Mouse (Mus musculus): ENCODE results near the gene Fndc1. TPM values are rescaled to one million over a fixed set of nuclear protein-coding genes. Genes with fewer than 3 reads are reported as not detected.
A peak's percentile ranks its signal among the peaks of the same experiment; 100 is the strongest.

Fndc1 gene
- total RNA-seq (2022), result 1 to 10 TPM; 4.4 to 7.5 (median 5.8) TPM

DNA sequence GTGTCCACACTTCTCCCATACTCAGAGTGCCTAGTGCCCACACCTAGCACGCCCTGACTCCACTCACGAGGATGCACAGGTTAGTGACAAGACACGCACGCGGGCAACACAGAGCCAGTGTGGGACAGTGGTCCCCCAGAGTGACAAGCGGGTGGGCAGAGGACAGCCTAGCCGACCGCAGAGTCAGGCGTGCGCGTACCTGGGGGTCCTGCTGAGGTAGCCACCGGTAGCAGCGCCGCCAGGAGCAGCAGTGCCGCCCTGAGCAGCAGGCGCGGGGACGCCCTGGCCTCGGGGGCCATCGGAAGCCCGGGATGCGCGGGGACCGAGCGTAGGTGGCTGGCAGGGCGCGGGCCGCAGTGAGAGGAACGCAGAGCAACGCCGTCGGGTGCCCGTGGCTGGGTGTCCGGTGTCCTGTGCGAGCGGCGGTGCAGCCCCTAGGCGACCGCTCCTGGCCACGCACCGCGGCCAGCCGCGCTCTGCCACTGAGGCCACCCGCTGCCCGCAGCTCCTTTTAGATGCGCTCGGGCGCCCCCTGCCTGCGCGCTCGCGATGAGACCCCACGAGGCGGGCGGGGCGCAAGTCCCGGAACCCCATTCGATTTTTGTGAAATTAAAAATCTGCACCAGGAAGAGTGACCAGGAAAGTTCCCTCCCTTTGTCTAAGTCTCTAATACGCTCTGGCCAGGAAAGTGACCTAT is at the start of gene Fndc1:
Fndc1 (minus strand) TSS at position 484 of the 697 bp plus-strand sequence.
- DNase-seq, result peak; percentile 15

DNA sequence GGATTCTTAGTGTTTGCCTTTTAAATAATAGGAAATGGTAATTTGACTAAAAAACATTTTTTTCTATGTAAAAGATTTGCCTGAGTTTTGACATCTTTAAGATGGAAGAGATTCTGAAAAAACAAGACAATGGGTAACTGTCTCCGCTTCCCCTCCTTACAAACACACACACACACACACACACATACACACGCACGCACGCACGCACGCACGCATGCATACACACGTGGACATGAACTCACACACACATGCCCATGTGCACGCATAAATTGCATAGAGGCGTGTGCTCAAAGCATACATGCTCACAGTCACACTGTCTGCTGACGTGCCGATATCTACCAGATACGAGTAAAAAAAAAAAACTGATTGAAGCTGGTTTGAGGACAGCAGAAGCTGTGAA is 49.4 kb upstream of the Fndc1 start:
- no peak for DNase-seq

DNA sequence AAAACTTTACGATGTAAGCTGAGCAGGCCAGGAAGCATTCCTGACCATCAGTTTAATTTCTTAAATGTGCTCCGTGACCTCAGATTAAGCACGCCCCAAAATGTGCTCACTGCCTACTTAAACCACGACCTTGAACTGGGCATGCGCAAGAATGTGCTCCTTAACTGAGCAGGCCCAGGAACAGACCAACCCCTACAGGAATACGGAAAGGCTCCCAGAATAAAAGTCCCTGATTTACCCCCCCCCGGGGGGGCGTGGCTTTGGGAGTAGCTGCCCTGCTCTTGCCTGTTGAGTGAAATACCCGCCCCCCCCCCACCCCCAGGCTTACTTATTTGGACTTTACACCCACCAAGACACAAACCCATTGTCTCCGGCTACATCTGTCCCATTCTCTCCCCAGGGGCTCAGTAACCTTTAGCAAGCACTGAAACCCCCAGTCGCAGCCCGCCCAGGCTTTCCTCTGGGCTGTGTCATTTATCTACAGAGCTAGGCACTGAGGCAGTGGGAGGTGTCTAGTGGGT is 48.9 kb upstream of the Fndc1 start:
- DNase-seq, result peak; percentile 52

DNA sequence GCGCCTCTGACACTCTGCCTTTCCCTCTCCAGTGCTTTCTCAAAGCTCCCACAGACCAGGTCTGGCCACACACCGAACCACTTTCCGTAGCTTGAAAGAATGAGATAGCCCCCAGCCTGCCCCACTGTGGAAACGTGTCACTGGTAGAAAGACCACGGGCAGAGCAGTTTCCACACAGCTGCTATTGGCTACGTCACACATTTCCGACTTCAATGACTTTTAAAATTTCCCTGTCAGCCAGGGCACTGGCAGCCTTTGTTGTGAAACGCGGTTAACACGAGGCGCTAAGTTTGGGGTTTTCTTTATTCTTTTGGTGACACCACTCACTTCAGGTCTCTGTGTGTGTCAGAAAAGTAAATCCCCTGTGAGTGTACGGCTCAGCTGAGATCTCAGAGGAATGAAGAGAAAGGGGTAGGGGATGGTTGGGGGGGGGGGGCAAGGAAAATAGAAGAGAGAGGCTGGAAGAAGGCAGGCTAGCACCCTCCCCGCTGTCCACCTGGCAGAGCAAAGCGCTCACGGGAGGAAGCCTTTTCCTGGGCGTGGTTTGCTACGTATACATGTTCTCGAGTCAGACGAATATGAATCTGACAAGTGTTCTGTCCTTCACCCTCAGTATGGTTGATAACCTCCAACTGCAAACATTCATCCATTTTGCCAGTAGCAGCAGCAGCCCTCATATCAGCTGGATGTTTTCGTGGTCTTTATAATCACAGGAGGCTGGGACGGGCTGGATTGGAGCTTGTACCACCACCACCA is 47.9 kb upstream of the Fndc1 start:
- DNase-seq, result no peak

DNA sequence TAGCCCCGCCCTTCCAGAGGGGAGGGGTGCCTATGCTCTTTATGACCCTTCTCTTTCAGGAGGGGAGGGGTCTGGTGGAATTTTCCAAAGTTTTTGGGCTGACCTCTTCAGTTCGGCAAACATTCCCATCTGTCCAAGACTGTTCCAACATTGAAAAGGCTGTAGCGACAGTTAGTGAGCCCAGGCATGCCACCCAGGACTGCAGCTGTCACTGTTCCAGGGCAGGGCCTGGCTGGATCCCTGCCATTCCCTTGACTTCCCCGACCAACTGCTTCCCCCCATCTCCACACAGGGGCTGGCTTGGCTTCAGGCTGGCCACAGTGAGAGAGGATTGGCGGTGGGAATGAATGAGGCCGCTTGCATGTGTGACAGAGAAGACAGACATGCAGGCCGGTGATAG is 46.3 kb upstream of the Fndc1 start:
- no peak for DNase-seq

DNA sequence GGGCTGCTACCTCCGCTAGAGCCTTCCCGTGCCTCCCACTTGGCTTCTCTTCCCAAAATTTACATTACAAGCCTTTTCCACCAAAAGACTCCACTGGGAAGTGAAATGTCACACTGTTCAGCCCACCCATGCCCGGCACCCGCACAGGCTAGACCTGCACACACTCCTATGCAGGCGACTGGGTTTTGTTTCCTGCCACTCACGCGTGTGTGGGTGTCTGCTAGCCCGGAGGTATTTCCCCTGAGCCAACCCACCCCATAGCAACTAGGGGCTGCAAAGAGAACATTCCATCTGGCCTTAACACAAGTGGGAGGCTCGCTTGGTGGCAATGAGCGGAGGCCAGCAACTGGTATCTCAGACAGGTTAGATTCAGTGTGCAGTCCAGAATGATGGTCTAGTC is 44.7 kb upstream of the Fndc1 start:
- no peak for DNase-seq

DNA sequence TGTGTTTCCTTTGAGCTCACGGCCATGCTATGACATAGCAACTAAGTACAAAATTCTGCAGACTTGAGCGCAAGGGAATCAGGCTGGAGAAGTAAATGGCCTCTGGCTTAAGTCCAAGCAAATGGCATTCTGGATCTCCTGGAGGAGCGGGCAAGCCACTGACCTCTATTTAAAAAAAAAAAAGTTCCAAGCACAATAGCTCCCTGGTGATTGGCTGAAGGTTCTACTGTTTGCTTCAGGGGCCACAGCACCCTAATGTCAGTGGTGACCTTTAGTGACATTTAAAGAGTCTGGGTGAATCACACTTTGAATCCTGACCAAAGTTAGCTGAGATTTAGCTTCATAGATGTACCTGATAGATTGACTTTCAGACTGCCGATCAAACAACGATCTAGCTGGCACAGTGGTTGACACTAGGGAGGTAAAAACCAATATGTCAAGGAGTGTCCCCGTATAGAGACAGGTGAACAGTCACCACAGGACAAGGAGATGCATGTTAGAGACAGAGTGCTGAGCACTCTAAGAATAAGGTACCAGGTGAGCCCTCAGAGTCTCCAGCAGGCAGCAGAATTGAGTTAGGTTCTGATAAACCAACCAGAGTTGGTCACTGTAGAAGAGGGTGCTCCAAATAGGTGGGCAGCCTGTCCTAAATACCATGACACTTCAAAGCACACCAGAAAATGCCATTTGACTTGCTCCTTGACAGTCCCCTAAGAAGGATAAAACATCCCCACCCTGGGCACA is 43.9 kb upstream of the Fndc1 start:
- DNase-seq, result no peak

DNA sequence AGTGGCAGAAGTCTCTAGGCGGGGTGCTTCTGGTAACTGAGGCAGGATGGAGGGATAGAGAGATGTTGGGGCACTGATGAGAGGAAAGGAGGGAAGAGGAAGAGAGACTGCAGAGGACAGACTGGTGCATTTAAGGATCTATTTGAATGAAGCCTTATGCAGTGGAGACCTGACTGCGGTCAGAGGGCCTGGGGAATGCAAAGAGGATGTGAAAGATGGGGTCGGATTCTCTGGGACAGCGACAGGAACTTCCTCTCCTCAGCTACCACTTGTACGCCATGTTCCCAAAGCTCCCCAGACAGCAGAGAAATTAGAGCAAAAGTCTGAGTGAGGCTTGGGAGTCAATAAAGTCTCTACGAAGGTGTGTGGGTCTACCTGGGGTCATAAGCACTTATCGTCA is 42.0 kb upstream of the Fndc1 start:
- DNase-seq, result no peak

DNA sequence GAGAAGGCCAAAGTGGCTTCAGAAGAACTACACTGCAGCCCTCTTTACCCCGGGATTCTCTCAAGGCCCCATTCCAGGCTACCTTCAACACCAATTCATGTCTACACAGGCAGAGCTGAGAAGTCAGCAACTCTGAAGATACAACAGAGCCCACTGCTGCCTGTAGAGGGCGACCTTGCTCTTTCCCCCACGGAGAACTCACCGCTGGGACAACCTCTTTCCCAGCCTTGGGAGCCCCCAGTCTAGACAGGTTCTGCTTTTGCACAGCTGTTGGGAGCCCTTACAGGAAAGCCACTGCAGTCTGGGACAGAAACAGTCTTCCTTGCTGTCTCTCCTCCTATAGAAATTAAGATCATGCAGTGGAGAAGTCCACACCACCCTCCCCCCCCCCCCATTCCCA is 41.5 kb upstream of the Fndc1 start:
- peak; percentile 50 for DNase-seq

DNA sequence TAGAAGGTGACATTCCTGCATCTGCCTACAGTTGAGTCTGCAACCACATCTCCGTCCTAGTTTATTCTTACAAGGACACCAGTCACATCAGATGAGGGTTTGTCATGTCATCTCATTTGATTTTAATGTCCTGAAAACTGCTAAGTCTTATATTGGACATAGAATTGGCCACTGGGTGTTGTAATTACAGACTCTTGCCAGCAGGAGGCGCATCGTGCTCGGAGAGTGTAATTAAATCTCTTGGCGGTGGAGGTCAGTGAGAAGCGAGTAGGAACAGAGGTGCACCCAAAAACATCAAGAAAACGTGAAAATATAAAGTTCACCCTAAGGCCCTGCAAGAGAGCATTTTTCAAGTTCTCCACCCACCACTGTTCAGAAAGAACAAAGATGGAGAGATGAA is 37.6 kb upstream of the Fndc1 start:
- no peak for DNase-seq

DNA sequence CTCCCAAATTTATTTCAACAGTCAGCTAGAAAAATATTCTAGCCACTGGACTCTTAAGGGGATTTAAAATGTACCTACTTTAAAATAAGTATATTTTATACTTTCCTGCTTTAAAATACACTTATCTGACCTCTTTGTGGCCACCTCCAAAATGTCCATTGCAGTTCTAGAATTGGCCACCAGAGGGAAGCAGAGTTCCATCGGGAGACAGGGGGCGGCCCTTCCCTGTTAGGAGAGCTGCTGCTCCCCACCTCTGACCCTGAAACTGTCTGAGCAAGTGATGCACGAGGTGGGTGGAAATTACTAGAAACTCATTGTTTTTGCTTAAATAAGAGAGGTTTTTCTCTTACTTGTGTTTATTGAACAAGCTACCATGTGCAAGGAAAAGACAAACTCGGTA is 36.6 kb upstream of the Fndc1 start:
- no peak for DNase-seq

DNA sequence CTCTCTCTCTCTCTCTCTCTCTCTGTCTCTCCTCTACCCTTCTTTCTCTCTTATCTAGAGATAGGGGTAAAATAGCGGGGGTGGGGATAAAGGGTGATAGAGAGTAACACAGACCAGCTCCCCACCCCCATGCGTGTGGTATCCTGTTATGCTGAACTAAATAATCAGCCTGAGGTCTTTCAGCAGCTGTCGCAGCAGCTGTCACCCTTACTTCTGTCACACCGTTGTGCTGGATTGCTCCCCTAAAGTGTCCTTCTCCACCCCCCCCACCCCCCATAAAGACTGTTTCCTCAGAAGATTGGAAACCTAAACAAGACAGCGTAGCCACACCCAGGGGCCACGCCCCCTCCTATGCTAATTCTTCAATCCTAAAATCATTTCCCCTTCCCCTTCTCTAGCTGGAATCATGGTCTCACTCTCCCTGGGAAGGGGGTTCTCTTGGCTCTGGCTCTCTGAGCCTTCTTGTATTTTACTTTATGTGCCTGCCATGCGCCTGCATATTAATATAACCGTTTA is 33.8 kb upstream of the Fndc1 start:
- no peak for DNase-seq

DNA sequence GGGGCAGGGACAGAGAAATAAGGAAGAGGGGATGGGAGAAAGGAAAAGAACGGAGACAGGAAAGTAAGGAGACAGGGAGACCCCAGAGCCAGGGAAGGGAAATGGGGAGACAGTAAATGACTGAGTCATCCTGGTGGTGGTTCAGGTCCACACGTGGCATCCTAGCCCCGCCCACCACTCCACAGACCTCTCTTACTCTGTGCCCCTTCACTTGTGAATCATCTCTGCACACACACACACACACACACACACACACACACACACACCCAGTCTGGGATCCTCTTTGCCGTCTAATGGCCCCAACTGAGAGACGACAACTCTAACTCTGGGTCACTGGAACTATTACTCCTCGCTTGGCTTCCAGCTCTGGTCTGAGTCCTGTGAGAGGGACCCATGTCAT is 30.6 kb upstream of the Fndc1 start:
- DNase-seq, result no peak

DNA sequence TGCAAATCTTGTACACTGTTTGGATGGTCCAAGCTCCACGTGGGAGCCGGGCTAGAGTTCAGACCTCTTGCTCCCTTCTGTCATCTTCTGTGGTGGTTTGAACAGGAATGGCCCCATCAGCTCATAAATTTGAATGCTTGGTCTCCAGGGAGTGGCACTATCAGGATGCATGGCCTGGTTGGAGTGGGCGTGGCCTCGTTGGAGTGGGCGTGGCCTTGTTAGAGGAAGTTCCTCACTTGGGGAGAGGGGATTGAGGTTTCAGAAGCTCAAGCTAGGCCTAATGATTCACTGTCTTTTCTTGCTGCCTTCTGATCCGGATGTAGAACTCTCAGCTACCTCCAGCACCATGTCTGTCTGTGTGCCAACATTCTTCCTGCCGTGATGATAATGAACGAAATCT is 28.7 kb upstream of the Fndc1 start:
- no peak for DNase-seq

DNA sequence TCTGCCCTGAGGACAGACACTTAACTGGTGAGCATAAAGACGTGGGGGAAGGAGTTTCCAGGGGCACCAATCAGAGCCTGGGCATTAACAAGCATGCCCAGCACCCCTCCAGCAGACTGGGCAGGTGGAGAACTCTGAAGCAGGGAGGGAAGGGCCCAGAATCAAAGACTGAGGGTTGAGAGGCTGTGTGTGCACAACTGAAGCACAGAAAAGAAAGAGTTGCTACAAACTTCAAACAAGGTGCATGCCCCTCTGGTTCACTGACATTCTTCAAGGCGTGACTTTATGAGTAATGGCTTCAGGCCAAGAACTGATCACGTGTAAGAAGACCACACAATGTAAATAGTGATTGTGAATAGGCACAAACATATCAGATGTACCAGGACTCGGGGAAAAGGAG is 24.9 kb upstream of the Fndc1 start:
- DNase-seq, result no peak

DNA sequence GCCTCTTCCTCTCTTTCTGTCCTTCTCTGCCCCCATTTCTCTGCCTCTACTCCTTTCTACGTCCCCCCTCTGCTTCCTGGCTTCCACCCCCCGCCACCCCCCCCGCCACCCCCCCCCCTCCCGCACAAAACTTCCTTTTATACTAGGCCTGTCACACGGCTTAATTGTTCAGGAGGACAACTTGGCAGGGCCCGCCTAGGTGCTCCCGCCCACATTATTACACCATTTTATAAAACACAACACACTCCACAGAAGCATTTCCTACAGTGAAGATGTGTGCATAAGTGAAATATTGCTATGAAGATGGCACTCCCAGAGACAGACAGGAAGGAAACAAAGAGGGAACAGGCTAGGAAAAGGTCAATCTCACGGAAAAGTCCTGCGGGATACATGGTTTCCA is 24.4 kb upstream of the Fndc1 start:
- no peak for DNase-seq

DNA sequence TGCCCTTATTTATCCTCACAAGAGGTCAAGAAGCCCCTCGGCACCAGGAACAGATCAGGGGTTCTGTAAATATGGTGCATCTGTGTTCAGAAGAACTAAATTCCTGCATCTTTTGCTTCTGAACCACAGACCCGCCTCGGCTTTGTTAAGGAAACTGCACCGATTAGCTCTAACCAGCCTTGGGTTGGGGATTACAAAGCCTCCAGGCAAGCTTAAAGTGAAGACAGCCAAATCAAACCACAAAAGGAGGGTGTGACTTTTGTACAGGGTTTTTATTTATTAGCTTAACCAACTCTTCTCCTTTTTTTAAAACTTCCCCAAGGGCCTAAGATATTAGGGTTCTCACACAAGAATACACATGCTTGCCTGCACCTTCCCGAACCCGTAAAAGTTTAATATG is 23.1 kb upstream of the Fndc1 start:
- DNase-seq, result no peak

DNA sequence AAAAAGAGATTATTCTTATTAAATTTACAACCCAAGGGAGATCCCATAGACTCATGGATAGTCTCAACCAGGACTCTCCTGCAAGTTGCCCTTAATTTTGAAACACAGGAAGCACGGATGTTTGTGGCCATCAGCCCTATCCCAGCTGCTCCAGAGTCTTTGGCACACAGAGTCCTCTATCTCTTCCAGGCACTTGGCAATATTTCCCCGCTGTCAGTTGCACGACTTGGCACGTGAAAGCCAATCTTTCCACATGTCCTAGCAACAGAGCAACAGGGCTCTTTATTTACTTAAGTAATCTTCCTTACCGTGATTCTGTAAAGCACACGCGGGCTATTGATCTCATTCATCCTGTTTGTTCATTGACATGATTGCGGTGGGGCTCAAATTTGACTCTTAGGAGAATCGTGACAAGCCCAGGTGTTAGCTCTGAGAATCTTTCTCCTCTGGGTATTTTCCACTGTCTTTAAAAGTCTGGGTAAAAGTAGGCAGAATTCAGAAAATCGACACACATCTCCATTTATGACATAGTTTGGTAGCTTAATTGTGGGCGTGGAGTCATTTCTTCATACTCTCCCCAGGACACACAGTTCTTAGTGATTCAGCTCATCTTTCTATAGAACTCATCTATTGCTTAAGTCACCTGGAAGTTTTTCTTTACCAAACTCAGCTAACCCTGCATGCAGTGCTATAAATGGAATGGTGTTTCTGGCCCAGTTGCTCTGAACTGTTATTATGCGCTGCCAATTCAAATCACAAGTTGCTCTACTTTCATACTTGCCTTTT is 13.6 kb upstream of the Fndc1 start:
- no peak for DNase-seq

DNA sequence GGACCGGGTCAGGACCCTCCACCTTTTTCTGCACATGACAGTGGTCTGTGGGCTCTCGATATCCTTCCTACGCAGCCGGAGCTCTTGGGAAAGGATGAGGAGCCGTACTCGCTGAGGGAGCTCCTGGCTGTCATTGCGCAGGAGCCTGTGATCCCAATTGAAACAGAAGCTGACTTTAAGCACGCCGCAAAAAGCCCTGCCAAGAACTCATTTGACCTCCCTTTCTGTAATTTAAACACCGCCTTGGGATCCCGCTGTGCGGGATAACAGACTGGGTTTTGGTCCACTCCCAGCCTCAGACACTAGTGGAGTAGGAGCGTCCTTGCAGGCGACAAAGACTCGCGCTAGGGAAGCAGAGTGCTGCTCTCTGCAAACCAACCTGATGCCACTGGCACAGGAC is 484 bp upstream of the Fndc1 start:
- DNase-seq, result no peak

DNA sequence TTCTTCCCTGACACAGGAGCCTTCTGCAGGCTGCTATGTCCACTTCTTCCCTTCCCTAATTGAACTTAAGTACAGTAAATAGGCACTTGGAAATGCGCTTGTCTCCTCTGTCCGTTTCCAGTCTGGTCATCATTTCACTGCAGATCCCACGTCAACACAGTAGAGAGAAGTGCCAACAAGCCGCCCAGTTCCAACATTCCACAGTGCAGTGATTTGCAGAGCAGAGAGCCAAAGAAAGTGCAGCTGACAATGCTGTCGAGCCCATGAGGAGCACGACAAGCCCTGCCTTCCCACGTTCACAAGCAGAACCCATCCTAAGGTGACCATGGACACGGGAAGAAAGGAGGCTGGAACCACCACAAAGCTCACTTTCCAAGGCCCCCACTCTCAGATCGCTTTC is 1.7 kb downstream of the Fndc1 start:
- DNase-seq, result no peak

DNA sequence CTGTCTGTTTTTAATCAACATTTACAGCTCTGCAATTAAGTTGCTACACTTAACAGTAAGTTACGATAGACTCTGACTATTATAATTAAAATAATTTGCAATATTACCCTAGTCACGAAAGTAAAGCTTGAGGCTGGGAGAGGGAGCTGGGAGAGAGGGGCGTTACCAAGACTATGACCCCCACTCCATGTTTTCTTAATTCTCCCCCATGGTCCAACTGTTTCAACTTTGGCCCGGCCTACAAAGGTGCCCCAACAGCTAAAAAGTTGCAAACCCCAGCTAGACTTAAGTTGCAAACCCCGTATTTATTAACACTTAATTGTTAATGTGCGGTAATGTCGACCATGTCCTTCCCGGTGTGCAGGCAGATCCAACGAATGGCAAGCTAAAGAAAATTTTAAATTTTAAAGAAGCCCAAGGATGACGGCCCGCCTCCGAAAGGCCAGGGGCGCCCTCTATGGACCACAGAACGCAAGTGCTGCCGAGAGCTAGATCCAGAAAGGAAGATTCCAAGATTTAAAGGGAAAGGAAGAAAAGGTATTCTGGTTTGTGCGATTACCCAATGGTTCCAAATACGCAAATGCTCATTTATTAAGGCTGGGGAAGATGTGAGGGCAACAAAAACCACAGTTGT is 5.4 kb downstream of the Fndc1 start:
- DNase-seq, result peak; percentile 8

DNA sequence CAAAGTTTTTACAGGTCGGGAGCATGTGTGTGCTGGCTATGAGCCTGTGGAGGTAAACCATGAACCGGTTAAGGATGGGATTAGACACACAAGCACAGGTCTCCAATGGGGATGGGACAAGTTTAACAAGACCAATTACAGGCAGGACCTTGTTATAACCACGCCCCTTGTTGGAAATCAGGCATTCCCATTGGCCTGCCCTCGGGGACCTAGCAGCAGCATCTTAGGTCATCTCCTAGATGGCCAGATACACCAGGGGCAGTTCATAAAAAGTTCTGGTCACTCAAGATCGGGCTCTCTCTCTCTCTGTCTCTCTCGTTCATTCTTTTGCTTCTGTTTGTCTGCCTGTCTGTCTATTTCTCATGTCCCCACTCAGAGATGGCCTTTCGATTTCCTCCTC is 6.9 kb downstream of the Fndc1 start:
- no peak for DNase-seq
